Mouse (Mus musculus) urinary bladder, postnatal 0 days (tissue): ENCODE measurements around the gene Plekhb2. TPM values are rescaled to one million over a fixed set of nuclear protein-coding genes. Genes with fewer than 3 reads are reported as not detected.

Source experiments
- polyA plus RNA-seq: library from polyadenylated mRNA; unstranded; fragments of >200 nt; fragmentation: Nextera tagmentation; extraction: Ambion mirVana; gene quantifications from 2 replicates; pipeline ENCODE4 v1.2.1, GENCODE M21; 2015

Gene Plekhb2
- 123 and 140 TPM in 2 replicates for polyA plus RNA-seq

GRCm38 (mm10) chr1:34849745-34850342 lies at the start of gene Plekhb2:
Plekhb2 (plus strand) TSS chr1:34849976.

GRCm38 (mm10) chr1:34842887-34843618 lies 6.7 kb upstream of the Plekhb2 start, which contains the start of gene Fam168b:
Fam168b (minus strand) TSS chr1:34843065.

Other genes starting within 250 kb of the Plekhb2 start
- 32.6 and 32.7 TPM in 2 replicates for gene Fam168b, start 6.9 kb upstream of the Plekhb2 start, polyA plus RNA-seq